Mouse (Mus musculus) lung, adult 2 months (tissue): ENCODE results near the gene Ucma. TPM values are rescaled to one million over a fixed set of nuclear protein-coding genes. Genes with fewer than 3 reads are reported as not detected.

Experiments
- DNase-seq: peaks from one replicate; pipeline ENCODE4 v3.0.0; 2022
- H3K4me1 ChIP-seq: fragments of 200-500 bp; 2 replicates; pipeline ENCODE4 v1.6.1; 2011; ENCODE audit warnings: low read length; ENCODE audit not compliant: control insufficient read depth, insufficient read depth
- H3K4me3 ChIP-seq: fragments of 200-500 bp; replicated peaks from 2 replicates; pipeline ENCODE3; 2011; ENCODE audit warnings: low read depth, mild to moderate bottlenecking, control low read depth, low read length; ENCODE audit errors: extremely low read depth
- CTCF ChIP-seq: fragments of 200-500 bp; IDR thresholded peaks from 2 replicates; pipeline ENCODE4 v1.5.1; 2011; ENCODE audit warnings: mild to moderate bottlenecking, low read length, control low read depth; ENCODE audit not compliant: insufficient read depth
- POLR2A ChIP-seq: fragments of 200-500 bp; IDR thresholded peaks from 2 replicates; pipeline ENCODE4 v1.6.1; 2011; ENCODE audit warnings: low read depth, mild to moderate bottlenecking, control low read depth, low read length, borderline replicate concordance; ENCODE audit errors: extremely low read depth
- WGBS: fragments of 180-500 bp; shearing (Covaris S2); methylation state at CpG from one replicate; pipeline ENCODE4 v1.1.7; 2018; 5-methylcytosine and 5-hydroxymethylcytosine counted together
- polyA plus RNA-seq: library from polyadenylated mRNA; depleted of rRNA; stranded (reverse); fragments of >200 nt; gene quantifications from 2 replicates; pipeline ENCODE4 v1.2.3, GENCODE M21; 2012

Ucma gene
- polyA plus RNA-seq, 1 experiment: 0.22 TPM

DNA sequence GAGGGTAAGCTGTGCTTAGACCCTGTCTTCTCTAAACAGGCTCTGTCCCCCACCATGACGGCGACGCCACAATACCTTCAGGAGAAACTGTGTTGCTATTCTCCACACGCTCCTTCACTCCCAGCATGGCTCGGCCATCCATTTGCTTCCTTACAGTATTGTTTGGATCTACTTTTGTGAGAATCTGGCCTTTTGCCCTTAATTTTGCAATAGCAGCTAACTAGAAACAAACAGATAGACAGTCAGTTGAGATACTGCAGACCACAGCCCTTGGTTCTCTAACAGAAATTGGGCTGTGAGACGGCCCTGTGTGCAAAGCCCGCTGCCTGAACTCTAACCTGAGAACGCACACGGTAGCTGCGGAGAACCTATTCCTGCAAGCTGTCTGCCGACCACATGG is 19.7 kb downstream of the Ucma start:
- no peak for TF ChIP-seq CTCF
- TF ChIP-seq POLR2A: no peak
- no peak for DNase-seq
- no peak overlapping the region for H3K4me3 ChIP-seq
- no peaks in the 10 kb centered on the region for H3K4me1 ChIP-seq
- 80% methylated on average over 11 of the region's 11 CpGs for WGBS

- WGBS: 91% methylated on average over 6 of the region's 6 CpGs
- Histone ChIP-seq H3K4me3 (no peak overlapping the region), H3K4me1 (no peaks in the 10 kb centered on the region)
- no peak for TF ChIP-seq CTCF
- no peak for TF ChIP-seq POLR2A
- DNase-seq: no peak
Observed at GRCm38 (mm10) chr2:4996421-4996824, 20.5 kb downstream of the Ucma start.

DNA sequence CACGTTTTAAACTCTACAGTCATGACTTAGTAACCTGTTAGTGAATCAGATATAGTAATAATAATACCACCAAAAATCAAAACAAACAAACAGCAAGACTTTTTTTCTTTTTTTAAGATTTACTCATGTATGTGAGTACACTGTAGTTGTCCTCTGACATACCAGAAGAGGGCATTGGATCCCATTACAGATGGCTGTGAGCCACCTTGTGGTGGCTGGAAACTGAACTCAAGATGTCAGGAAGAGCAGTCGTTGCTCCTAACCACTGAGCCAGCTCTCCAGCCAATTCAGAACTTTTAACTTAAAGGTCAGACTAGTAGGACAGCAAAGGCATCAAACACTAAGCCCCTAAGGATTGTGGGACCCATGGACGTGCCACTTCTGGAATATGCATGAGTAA is 23.0 kb downstream of the Ucma start:
- DNase-seq: no peak
- WGBS: 66% methylated on average over 3 of the region's 3 CpGs
- Histone ChIP-seq H3K4me1 (no peaks in the 10 kb centered on the region), H3K4me3 (no peak overlapping the region)
- no peak for TF ChIP-seq CTCF
- TF ChIP-seq POLR2A: no peak

DNA sequence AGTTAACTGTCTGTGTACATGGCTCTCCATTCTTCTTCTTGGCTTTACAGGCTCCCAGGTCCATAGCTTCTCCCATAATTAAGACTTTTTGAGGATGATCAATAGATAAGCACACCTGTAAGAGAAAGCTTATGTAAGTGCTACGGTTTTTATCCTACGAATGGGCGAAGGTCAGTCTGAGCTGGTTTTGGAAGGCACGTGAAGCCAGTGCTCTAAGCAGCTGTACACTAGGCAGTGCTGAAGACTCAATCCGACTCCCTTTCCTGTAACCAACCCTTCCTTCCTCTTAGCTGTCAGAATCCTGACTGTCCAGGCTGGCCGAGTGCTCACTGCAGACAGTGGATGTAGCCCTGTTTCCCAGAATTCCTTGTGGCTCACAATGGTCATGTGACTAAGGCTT is 25.3 kb downstream of the Ucma start:
- Histone ChIP-seq H3K4me3 (no peak overlapping the region), H3K4me1 (no peaks in the 10 kb centered on the region)
- 84% methylated on average over 6 of the region's 6 CpGs for WGBS
- DNase-seq: no peak
- TF ChIP-seq POLR2A (no peak), CTCF (no peak)

- Histone ChIP-seq H3K4me1 (no peaks in the 10 kb centered on the region), H3K4me3 (no peak overlapping the region)
- no peak for DNase-seq
- 91% methylated on average over 4 of the region's 4 CpGs for WGBS
- no peak for TF ChIP-seq CTCF
- no peak for TF ChIP-seq POLR2A
Observed at GRCm38 (mm10) chr2:5007107-5007506, 31.2 kb downstream of the Ucma start.

- TF ChIP-seq CTCF (no peak), POLR2A (no peak)
- no peaks in the 10 kb centered on the region for H3K4me1 ChIP-seq
- H3K4me3 ChIP-seq: no peak overlapping the region
- 9% methylated on average over 8 of the region's 8 CpGs for WGBS
- DNase-seq: no peak
Observed at GRCm38 (mm10) chr2:5011898-5012490, 36.1 kb downstream of the Ucma start.

DNA sequence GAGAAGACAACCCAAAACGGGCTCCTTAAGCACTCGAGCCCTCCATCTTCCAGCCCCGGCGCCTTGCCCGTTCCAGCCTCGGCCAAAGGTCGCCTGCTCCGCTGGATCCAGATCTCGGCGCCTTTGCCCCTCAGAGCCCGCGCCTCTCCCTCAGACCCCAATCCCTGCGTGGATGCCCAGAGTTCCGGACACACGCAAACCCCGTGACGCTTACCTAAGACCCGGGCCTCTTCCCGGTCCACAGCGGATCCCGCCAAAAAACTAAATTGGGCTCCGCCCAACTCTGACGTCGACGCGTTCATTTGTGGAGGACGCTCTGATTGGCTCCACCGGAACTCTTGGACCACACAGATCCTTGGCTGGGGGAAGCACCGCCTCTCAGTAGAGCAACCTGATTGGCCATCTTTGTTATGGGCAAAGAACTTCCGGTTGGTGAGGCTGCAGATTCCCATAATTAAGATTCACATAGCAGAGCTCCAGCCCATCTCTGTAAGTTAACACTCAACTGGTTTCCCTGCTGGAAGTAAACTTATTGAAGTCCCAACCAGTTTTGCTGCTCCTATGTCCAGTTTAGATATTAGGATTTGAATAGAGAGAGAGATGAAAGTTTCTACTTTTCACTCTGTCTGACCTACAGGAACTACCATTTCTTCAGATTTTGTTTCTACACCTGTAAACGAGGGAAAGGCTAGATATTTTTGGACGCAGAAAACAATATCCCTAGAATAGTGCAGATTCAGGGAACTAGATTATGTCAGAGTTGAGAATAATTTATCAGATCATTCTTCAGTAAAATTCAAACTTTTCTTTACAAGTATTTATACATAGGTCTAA is 36.8 kb downstream of the Ucma start, which contains the start of gene Mcm10:
Mcm10 (minus strand) TSS at position 301 of the 834 bp plus-strand sequence.
- H3K4me1 ChIP-seq: no peaks in the 10 kb centered on the region
- TF ChIP-seq CTCF: no peak
- no peak for TF ChIP-seq POLR2A
- peak within 1 kb of the TSS; percentile 82 for H3K4me3 ChIP-seq
- 2% methylated on average over 32 of the region's 32 CpGs for WGBS
- DNase-seq: peak; percentile 88

DNA sequence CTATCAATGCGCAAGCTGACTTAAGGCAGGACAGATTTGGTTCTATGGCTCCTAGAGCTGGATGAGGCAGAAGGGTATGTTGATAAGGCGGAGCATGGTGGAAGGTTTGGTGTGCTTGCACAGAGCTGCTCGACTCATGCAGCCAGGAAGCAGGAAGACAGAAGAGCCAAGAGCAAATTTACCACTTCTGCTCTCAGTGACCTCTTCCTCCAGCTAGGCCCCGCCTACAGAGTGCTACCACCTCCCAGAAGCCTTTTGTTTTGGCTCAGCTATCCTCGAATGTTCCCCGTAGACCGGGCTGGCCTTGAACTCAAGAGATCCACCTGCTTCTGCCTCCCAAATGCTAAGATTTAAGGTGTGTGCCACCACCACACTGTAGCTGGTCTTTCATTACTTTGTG is 38.7 kb downstream of the Ucma start:
- WGBS: 59% methylated on average over 7 of the region's 7 CpGs
- TF ChIP-seq POLR2A (no peak), CTCF (no peak)
- DNase-seq: no peak
- no peaks in the 10 kb centered on the region for H3K4me1 ChIP-seq
- no peak overlapping the region for H3K4me3 ChIP-seq

- 84% methylated on average over 6 of the region's 6 CpGs for WGBS
- TF ChIP-seq CTCF (no peak), POLR2A (no peak)
- Histone ChIP-seq H3K4me1 (no peaks in the 10 kb centered on the region), H3K4me3 (no peak overlapping the region)
- DNase-seq: no peak
Observed at GRCm38 (mm10) chr2:5015527-5015926, 39.6 kb downstream of the Ucma start.

GRCm38 (mm10) chr2:5016922-5017321 is 41.0 kb downstream of the Ucma start:
- no peak for DNase-seq
- TF ChIP-seq POLR2A (no peak), CTCF (no peak)
- Histone ChIP-seq H3K4me1 (no peaks in the 10 kb centered on the region), H3K4me3 (no peak overlapping the region)
- 85% methylated on average over 7 of the region's 7 CpGs for WGBS

- WGBS: 60% methylated on average over 1 of the region's 1 CpGs
- H3K4me1 ChIP-seq: no peaks in the 10 kb centered on the region
- no peak for DNase-seq
- no peak overlapping the region for H3K4me3 ChIP-seq
- TF ChIP-seq CTCF (no peak), POLR2A (no peak)
Observed at GRCm38 (mm10) chr2:5019708-5020107, 43.8 kb downstream of the Ucma start.
